Mouse (Mus musculus) urinary bladder, postnatal 4 days (tissue): ENCODE results near the gene Cd164.
A peak's percentile ranks its signal among the peaks of the same experiment; 100 is the strongest.
"Not testable (repeated sequence)": the region's sequence is repeated elsewhere in the genome, so short reads cannot be mapped to it uniquely, and the experiment has no call there.

Source experiments
- DNase-seq, 2 experiments: peaks; one replicate each; pipeline ENCODE4 v3.0.0; 2021 to 2022; ENCODE audit warnings: low spot score in 2 of 2

The Cd164 gene

DNA sequence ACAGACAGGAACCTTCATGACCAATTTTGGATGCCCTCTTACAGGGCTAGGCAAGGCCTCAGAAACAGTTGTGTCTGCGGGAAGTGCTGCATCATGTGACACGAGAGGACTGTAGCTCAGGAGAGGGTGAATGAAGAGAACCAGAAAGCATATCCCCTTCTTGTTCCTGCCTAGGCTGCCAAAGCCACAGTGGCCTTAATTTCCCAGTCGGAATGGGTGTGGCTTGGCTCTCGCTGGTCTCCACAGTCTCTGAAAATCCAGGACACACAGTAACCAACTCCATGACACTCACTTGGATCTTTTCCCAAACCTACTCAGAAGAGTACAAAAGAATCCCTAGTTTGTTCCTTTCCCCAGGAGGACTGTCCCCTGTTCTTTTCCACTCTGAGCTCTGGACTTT is 18.3 kb upstream of the Cd164 start:
- DNase-seq, result no peak

DNA sequence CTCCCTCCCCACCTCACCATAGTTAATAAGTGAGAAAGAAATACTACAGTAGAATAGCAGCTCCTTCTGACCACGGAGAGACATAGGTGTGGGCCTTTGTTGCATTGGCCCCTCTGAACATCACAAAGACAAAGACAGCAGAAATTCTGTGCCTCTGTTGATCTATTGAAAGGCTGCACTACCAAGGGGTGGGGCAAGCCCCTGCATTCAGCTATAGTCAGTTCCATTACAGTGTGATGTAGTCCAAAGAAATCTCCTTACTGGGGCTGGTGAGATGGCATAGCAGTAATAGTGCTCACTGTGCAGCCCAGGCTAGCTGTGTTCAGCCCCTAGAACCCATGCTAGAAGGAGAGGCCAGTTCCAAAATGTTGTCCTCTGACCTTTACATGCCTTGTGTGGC is 14.2 kb upstream of the Cd164 start:
- DNase-seq, result no peak

DNA sequence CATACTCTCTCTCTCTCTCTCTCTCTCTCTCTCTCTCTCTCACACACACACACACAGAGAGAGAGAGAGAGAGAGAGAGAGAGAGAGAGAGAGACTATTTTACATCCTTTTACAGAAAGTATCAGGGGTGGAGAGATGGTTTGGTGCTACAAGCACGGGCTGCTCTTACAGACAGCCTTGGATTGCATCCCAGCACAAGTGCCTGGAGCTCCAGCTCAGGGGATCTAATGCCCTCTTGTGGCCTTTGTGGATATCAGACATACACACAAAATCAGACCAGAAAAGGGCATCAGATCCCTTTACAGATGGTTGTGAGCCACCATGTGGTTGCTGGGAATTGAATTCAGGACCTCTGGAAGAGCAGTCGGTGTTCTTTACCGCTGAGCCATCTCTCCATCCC is 13.8 kb upstream of the Cd164 start:
- not testable (repeated sequence) for DNase-seq

DNA sequence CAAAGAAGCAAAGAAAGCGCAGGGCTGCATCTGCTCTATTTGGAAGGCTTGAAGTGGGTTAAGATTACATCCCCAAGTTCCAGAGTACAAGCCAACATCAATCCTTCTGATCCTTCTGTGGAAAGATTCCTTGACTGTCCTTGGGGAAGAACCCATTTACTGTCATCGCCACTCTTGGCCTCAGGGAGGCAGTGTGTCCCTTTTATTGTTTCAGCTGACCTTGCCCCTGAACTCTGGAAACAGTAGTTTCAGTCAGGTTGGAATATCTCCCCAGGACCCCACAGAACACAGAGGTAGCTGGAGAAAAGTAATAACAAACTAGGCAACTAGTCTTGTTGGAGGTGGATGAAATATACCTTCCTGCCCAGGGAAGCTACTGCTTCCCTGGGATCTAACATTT is 10.1 kb upstream of the Cd164 start:
- DNase-seq, result no peak

DNA sequence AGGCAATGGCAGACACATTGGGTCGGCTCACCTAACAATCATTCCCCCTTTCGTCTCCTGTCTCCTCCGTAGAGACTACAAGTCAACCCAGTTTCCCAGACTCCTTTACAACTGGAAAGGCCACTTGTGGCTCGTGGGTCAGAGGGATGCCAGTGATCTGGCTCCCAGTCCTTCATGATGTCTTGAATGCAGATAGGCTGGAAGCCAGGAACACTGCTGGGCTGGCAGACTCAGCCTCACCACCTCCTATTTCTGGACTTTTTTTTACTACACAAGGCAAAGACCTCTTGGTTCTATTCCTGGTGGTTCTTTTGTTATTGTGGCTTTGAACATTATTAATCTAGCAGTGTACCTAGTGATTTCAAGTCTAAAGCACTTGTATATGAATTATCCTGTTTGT is 4.9 kb upstream of the Cd164 start:
- no peak for DNase-seq

DNA sequence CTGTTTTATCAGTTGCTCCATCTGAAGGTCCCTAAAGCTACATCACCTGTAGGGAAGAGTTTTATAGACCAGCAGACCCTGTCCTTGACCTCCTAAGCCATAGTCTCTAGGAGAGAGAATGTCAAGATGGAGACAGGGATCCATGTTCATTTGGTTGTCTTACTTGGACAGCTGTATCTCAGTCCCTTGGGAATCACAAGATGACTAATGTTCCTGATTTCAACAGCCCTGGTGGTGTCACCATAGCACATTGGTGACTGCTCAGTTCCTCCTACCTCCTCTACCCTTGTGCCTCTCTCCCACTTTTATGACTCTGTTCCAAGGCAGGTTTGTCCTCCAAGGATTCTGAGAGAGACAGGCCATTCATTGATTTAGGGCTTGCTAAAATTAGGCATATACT is 4.3 kb upstream of the Cd164 start:
- no peak for DNase-seq

DNA sequence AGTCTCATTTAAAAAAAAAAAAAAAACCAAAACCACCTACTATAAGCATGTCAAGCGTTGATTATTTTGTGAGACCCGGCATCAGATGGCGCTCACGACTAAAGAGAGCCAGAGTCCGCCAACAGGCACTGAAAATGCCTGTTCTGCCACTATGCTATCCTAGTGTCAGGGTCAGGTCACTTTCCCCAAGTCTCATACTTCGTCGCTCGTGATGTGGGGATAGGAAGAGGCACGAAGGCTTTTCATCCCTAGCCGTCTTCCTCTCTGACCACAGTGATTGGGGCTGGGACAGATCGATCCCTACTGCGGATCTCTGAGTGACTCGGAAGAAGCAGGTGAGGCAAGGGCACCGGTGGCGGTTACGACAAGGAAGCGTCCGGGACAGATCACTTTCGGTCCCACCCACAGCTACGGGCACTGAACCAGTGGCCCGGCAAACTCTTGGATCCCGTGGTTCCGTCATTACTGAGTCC is 670 bp upstream of the Cd164 start:
- DNase-seq, result peak; percentile 64 to 68

DNA sequence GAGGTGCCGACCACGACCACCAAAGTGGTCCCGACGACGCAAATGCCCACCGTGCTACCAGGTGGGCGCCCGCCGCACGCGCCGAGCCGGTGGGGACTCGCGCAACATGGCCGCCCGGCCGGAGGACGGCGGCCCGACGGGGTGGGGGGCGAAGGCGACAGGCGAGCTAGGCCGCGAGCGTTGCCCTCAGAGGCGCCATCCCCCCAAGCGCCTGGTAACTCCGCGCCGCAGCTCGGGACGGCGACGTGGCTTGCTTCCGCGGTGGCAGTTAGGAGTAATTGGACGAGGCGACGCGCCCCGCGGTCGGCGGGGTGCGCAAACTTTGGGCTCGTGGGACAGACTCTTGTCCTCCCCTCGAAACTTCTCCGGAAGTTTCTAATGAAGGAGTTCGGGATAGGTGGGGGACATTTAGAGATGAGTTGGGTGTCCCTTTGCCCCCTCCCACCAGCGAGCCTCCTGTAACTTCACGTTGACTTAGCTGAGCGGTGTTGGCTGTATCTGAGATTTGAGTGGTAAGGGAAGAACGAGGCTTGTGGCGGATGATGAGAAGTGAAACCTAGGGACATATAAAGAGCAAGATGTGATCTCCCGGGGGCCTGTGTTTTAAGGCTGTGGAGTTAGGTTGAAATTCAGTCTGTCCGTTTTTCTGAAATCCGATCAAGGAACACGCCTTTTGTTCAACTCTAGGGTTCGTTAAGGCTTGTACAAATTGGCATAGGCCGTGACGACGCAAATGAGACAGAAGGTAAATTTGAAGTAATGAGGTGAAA is 611 bp downstream of the Cd164 start:
- peak in 1 of 2 experiments; percentile 60 for DNase-seq

DNA sequence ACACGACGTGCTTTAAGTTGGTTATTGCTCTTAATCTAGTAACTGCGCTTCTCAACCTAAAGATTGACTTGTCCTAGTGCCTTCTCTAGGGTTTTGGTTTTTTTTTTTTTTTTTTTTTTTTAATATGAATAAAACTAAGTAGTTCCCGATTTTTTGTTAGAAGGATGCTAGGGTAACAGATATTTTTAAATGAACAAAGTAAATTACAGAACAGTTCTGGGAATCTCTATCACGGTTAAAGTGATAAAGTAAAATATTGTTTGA is 1.1 kb downstream of the Cd164 start:
- no peak for DNase-seq

DNA sequence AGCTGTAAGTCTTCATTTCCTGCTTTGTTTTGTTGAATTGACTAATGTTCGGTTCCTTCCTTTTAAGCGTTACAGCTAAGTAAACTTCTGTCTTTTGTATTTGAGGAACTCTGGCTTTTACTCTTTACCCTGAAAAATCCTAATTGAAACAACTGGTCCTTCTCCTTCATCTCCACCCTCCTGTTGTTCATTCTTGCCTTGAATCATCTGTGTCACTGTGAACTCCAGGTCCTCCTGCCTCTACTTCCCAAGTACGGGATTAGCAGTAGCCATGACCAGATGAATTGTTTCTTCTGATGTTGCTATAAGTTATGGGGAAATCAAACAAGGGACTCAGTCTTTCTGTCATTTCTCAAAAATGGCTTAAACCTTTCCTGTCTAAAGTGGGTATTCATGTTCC is 4.2 kb downstream of the Cd164 start:
- DNase-seq, result no peak

DNA sequence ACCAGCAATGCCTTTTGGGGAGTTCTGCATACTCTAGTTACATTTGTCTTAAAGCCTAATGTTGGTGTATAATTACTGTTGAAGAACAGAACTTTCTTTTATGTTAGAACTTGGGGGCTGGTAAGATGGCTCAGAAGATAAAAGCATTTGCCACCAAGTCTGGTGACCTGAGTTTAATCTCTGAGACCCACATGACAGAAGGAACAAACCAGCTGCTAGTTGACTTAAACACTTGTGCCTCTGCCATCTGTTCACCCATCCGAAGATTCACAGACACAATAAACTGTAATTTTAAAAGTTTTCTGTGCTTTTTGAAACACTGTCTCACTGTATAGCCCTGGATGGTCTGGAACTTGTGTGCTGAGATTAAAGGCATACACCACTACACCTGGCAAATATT is 6.5 kb downstream of the Cd164 start:
- no peak for DNase-seq

DNA sequence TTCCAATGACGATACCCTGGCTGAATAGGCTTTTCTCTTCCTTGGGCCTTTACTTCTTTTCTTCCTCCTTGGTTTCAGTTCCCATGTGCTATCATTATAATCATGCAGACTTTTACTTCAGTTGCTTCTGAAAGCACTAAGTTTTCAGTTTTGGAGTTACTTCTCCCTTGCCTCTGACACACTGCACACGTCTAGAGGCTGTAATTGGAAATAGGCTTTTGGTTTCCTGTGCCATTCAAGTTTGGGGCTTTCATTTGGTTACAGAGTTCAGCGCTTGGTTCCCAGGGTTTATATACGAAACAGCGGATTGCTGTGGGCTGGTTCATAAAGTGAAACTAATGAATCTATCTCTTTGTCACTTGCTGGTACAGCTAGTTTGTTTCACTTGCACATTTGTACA is 10.8 kb downstream of the Cd164 start:
- no peak for DNase-seq

DNA sequence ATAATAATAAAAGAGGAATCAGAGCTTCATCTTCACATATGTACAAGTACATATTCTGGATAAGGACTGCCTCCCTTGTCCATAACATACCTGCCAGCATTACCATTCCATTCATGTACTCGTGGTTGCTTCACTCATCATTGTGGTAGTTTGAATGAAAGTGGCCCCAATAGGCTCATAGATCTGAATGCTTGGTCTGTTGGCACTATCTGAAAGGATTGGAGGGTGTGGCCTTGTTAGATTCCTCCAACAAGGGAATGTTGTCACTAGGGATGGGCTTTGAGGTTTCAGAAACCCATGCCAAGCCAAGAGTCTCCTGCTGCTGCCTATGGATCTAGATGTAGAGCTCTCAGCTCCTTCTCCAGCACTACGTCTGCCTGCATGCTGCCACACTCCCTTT is 16.8 kb downstream of the Cd164 start:
- no peak for DNase-seq

DNA sequence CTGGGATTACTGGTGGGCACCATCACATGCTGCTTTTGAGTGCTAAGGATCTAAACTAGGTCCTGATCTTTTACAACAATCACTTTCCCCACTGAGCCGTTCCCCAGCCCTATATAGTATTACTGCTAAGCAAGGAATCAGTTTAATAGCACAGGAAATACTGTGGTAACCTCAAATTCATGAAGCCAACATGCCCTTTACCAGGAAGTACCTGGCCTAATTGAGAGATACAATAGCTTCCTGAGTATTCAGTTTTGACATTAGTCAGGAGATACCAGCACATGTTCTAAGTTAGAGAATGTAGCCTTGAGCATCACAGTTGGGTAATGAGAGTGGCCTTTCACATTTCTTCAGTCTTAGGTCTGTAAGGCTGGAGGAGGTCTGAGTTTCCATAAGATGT is 17.5 kb downstream of the Cd164 start:
- DNase-seq, result no peak

DNA sequence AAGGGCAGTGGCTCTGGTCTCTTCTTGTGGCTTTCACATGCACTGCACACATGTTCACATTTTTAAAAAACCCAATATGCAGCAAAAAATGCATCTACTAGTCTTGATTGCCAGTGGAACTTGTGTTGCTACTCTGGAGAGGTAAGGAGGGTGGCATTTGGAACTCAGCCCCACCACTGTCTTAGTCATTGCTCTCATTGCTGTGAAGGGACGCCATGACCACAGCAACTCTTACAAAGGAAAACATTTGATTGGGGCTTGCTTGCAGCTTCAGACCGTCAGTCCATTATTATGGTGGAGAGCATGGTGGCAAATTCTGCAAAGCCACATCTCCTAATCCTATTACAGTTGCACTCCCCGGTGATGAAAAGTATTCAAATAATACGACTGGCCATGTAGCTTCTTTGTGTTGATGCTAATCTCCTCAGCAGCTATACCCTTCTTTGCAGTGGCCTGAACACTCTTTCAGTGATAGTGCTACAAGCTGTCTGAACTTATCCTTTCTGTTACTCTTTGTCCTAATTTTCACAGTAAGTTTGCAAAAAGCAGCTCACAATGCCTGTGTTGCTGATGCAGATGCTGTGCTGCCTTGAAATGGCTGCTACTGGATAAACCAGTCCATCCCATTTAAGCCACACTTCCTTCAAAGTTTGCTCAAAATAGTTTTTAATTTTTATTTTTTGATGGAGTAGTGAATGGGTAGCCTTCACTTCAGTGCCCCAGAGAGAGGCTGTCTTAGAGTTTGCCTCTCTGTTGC is 18.2 kb downstream of the Cd164 start:
- DNase-seq, result no peak

DNA sequence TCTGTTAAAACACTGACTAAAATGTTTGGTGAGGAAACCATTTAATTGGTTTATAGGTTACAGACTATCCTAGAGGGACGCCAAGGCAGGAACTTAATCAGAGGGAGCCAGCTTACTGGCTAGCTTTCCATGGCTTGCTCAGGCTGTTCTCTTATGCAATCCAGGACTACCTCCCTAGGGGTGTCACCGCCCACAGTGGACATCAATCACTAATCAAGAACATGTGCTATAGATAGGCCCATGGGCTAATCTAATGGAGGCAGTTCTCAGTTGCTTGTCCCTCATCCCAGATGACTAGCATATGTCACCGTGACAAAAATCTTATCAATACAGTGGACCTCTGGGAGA is 18.7 kb downstream of the Cd164 start:
- no peak for DNase-seq

DNA sequence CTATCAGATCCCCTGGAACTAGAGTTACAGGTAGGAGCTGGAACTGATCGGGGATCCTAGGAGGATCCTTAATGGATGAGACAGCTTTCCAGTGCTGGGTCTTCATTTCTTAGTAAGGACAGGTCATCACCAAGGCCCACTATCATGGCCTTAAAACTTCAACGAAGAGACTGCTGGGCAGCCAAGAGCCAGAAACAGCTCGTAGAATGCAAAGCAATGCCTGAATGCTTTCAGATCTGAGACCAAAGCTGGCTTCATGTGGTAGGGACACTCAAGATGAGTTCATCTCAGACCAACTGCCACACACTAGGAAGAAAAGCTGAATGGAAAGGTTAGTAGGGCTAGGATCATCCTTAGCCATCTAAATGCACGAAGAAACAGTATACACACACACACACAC is 19.8 kb downstream of the Cd164 start:
- no peak for DNase-seq

DNA sequence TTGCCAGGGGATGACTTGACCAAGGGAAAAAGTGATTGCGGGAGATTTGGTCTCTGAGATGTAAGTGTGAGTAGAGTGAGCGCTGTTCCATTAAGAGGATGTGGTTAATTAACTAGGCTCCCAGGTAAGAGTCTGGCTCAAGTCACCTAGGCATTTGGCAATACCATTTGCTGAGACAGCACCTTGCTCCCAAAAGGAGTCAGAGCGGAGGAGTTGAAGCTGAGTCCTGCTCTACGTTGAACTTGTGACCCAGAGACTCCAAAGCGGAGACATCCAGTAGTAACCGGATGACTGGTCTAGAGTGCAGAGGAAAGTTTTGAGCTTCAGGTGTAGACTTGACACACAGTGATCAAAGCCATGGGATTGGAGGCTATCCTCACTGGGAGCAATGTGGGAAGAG is 22.8 kb downstream of the Cd164 start:
- DNase-seq, result no peak

DNA sequence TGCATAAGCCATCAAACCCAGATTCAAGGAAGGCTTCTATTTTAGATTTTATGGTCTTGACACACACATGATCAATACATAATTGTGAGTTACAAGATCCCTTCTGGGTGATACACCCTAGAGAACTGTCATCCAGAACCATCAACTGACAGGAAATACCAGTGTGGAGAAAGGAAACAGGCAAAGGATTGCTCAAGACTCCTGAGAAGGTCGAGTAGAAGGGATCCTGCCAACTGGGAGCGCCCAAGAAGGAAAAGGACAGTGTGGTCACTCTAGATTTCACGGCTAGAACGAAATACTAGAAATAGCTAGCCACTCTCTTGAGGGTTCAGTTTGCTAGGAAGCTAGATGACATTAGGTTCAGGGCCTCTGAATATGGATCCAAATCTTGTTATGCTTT is 24.2 kb downstream of the Cd164 start:
- no peak for DNase-seq

DNA sequence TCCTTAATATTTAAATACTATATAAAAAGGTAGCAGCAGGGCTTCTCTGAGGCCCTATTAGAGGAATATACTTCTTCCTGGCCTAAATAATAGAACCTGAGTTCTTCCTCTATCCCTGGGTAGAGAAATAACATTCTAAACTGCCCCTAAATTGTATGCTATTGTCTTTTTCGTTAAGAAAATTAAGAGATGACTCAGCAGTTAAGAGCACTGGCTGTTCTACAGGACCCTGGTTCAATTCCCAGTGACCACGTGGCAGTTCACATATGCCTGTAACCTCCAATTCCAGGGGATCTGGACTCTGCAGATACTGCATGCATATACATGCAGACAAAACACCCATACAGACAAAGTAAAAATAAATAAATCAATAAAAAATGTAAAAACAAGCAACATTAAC is 24.6 kb downstream of the Cd164 start:
- no peak for DNase-seq

DNA sequence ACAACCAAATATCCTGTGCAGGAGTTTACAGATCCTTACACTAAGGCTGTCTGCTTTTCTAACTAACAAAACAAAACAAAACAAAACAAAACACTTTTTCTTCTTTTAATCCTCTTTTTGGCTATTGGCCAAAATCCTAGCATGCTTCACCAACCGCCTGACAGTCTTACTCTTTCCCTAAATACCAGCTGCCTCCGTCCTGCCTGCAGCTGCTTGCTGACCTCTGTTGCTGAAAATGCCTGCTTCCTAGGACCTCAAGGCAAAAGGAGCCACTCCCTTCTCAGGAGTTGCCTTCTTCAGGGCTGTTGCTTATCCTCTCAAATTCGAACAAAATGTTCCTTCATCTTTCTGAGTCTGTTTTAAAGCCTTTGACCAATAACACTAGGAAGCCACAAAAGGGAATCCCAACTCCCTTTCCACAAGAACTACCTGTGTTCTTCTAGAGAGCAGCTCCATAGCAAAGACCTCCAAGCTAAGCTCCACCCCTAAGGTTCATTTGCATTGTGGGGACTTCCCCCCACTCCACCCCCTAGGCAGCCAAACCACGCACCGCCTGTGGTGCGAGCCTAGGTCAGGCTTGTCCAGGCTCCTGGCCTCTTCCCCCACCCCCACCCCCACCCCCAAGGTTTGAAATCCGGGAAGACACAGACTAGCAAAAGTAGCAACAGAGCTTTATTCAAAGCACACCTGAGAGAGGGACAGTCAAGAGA is 25.4 kb downstream of the Cd164 start:
- no peak for DNase-seq

DNA sequence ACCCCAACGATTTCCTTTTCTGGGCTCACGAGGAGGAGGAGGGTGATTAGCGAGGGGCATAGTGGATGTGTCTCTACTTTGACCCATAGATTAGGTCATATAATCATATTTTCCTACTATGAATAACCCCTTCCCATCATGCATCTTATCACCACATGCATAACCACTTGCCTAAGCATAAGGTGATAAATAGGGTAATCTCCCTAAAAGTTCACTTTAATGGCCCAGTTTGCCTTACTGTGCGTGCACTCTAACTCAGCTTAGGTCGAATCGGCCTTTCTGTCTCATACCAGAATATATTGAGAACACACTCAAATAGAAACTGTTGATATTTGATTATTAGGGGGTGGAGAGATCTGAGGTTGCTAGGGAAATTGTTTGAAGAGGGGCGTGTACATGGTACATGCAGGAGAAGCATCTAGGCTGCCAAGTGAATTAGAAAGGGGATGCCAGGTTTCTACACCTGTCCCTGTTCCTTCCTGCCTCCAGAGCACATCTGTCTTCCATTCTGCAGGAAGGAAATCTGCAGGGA is 26.1 kb downstream of the Cd164 start:
- DNase-seq, result no peak
